Mouse (Mus musculus) E14TG2a.4 (cell line): ENCODE results near the gene Pln.

Experiments used
- CTCF ChIP-seq: conservative IDR thresholded peaks from 2 replicates; pipeline ENCODE4 v1.5.1; 2014; ENCODE audit warnings: low read length
- POU5F1 ChIP-seq: IDR thresholded peaks from 2 replicates; pipeline ENCODE4 v1.6.1; 2014; ENCODE audit warnings: low read length, borderline replicate concordance

DNA sequence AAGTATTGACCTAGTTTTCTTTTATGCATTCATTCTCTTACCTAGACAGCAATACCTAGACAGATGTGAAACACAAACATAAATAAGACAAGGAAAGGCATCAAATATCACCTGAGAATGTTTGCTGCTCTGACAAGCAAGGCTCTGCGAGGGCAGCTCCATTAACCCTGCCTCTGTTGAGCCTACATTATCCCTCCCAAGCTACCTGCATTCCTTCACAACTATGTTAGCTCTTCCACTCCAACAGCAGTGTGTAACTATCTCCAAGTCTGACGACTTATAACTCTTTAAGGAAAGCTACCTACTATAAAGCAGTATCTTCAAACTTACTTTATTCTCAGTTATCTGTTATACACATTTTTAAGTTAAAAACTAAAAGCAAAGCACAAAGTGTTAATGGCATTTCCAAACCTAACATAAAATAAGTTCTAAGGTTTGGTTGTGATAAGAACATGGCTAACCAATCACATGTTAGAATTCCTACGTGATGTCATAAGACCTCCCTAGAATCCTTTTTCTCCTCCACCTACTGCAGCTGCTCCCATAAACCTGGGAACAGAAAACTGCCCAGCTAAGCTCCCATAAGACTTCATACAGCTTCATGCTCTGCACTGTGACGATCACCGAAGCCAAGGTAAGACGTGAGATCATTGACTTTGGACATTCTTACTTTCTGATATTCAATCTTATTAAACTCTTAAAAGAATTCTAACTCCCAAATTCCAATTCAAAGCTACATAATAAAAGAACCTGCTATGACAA, at the start of gene Pln:
- TF ChIP-seq CTCF: no peak
- no peak for TF ChIP-seq POU5F1
